Mouse (Mus musculus) v-Abl transformed pro-B cells (cell line): ENCODE measurements at regions not wholly inside any gene's neighbourhood (a gene's known extent, or its start where the extent isn't known, plus 50 kb on each side); places are given as distances from the start of the nearest gene placed in this dataset.
"Not testable (repeated sequence)": the region's sequence is repeated elsewhere in the genome, so short reads cannot be mapped to it uniquely, and the experiment has no call there.

Source experiments
- in situ Hi-C, 2 experiments: fragments of 400-800 bp; cut with MboI; formaldehyde crosslinking; loops; one replicate each; pipeline ENCODE4 v1.15.1; 2025; ENCODE audit not compliant: unreplicated experiment in 2 of 2

DNA sequence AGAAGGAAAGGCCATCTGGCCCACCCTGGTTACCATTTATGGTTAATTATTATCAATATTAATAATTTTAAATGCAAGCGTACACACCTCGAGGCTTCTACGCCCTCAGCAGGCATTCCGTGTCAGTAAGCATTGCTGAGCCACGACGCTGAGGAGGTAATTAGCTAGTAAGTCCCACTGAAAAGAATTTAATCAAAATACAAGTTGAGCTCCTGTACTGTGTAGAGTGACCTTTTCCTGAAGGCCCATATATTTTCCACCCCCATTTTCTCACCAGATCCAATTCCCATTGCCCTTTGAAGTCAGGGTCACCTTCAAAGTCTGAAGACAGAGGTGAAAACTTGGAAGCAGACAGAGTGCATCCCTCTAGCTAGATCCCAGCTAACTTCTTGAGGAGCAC, 179.8 kb downstream of the Gxylt1 start:
- in situ Hi-C loops: no loop called here

- in situ Hi-C loops: no loop called here
These were observed 180.5 kb downstream of the Gxylt1 start for GRCm38 (mm10) chr15:93094202-93095135.

- in situ Hi-C loops: no loop called here
These were observed 183.6 kb downstream of the Gxylt1 start for GRCm38 (mm10) chr15:93091396-93091795.

DNA sequence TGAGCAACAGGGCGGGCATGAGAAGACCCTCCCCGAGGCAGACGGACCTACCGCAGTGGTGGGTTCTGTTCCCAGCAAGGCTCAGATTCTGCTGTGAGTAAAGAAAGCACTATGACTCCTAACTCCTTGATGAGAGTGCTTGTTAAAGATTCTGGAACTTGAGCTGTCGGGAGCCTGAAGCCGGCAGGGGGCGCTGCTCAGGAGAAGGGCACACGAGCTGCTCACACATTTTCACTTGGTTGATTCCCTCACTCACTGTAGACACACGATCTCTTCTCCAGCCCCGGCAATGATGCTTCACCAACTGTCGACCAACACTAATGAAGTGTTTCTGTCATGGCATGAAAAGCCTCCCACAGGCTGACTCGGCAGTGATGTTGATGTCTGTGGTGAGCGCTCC, 185.6 kb downstream of the Gxylt1 start:
- in situ Hi-C loops: no loop called here

DNA sequence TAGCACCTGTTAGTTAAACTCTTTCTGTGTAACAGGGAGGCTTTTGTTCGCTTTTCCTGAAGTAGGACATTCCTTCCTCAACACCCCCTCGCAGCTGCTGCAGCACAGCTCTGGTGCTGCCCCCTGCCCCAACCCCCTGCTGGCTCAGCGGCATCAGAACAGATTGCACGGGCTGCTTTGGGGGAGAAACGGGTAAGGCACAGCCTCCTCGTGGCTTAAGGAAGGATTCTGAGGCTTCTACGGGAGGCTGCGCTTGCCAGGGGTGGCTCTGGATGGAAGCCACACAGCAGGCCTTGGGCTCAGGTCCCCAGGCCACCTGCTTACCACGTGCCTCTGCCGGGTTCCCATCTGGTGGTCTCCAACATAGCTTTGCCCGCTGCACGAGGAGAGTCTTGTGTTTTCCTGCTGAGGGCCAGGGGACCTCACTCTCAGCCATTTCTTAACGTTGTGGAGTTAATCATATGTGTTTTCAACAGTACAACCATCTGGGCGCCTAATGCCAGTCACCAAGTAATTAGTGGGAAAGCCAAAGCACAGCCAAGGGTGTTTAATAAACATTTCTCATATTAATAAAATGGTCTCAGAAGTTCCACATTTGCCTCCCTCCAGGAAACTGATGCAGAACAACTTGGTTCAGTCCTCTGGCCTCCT, 189.9 kb downstream of the Gxylt1 start:
- in situ Hi-C loops: no loop called here

- in situ Hi-C loops: no loop called here
These were observed 200.9 kb downstream of the Gxylt1 start for GRCm38 (mm10) chr15:93074070-93074469.

GRCm38 (mm10) chr15:93062213-93063131, 212.5 kb downstream of the Gxylt1 start:
- in situ Hi-C loops: no loop called here

GRCm38 (mm10) chr15:93053471-93053870, 221.5 kb downstream of the Gxylt1 start:
- in situ Hi-C loops: no loop called here

DNA sequence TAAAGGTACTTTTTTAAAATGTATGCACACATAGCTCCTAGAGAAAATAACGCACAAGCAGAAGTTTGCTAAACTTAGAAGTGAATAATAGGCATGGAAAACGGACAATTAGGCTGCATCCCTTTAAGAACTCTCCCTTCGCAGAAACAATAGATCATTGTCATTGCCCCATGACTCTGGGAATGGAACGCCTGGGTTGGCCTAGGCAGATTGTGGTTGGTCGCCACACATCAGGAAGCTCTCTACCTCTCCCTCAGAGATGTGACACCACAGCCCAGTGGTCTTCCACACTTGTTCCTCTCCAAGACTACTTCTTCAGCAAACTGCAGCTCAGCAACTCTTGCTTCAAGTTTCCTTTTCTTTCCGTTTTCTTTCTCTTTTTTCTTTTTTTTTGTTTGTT, 247.8 kb downstream of the Gxylt1 start:
- in situ Hi-C loops: no loop called here

GRCm38 (mm10) chr15:93026456-93027078, 248.4 kb downstream of the Gxylt1 start:
- in situ Hi-C loops: no loop called here

GRCm38 (mm10) chr15:93025791-93026190, 249.2 kb downstream of the Gxylt1 start:
- in situ Hi-C loops: no loop called here

- in situ Hi-C loops: no loop called here
These were observed 250.8 kb downstream of the Gxylt1 start for GRCm38 (mm10) chr15:93024171-93024570.

GRCm38 (mm10) chr15:93011166-93011565, 263.8 kb downstream of the Gxylt1 start:
- in situ Hi-C loops: no loop called here

DNA sequence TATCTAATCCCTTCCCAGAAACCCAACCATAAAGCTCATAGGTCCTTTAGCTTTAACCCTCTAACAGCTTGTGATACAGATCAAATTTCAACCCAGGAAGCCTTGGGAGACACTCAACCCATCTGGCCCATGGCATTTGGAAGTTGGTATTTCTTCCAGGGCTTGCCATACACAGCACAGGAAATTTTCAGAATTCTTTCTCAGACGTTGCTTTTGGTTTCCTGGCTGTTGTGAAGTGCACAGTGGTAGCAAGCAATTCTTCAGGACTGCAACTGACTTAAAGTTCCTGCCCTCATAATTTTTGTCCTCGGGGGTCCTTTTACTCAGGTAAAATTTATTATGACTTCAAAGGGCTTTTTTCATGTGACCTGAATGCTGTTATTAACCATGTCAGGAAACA, 264.4 kb downstream of the Gxylt1 start:
- in situ Hi-C loops: no loop called here

- in situ Hi-C loops: no loop called here
These were observed 269.2 kb downstream of the Gxylt1 start for GRCm38 (mm10) chr15:93005751-93006231.

- in situ Hi-C loops: not testable (repeated sequence)
These were observed 269.8 kb downstream of the Gxylt1 start for GRCm38 (mm10) chr15:93005186-93005585.

DNA sequence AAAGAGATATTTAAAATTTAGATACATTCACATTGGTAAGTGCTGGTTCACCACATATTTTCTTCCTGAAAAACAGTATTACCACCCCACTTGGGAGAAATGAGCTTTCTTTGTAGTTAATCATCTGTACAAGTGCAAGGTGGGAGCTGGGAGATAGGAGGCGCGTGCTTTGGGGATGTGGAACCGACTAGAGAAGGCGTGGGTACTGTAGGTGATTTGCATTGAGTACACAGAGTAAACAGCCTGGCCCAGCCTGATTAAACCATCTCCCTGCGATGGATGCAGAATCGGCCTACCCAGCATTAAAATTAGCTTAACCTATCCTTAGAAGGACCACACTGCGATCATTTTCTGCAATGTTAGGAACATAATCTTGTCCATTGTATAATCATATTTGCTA, 270.4 kb downstream of the Gxylt1 start:
- in situ Hi-C loops: no loop called here

DNA sequence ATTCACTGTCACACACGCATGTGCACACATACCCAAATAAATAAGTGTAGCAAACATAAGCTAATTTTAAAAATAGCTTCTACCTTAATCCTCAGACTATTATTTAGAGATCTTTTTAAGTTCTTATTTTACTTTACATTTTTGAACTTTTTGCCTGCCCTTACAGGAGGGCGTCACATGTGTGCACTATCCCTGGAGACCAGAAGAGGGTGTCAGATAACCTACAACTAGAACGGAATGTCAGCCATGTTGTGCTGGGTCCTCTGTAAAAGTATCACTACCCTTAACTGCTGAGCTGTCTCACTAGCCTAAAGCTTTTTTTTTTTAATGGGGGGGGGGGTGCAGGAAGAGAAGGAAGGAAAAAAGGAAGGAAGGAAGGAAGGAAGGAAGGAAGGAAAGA, 271.7 kb downstream of the Gxylt1 start:
- in situ Hi-C loops: no loop called here

- in situ Hi-C loops: no loop called here
These were observed 272.7 kb downstream of the Gxylt1 start for GRCm38 (mm10) chr15:93002002-93002904.
